Mouse (Mus musculus): ENCODE measurements around the gene Pdzk1.

GRCm38 (mm10) chr3:96808651-96809050, 20.4 kb upstream of the Pdzk1 start:
- TF ChIP-seq CTCF (IDR thresholded peaks at IDR 0.05), result no peak
- no peak for TF ChIP-seq EP300 (IDR thresholded peaks at IDR 0.05)
